Mouse (Mus musculus) G1E (cell line): ENCODE results near the gene Cdsn.

ENCODE experiments used
- CTCF ChIP-seq: IDR thresholded peaks from 2 replicates; pipeline ENCODE4 v1.5.1; 2012; ENCODE audit warnings: low read depth, low read length, inconsistent platforms, mixed read lengths
- GATA1 ChIP-seq: IDR thresholded peaks from 2 replicates; pipeline ENCODE4 v1.6.1; 2012; ENCODE audit warnings: borderline replicate concordance, low read length, inconsistent platforms, mixed read lengths
- POLR2AphosphoS5 ChIP-seq: IDR thresholded peaks from 2 replicates; pipeline ENCODE4 v1.6.1; 2012; ENCODE audit warnings: low read depth, low read length, inconsistent platforms; ENCODE audit not compliant: insufficient replicate concordance

DNA sequence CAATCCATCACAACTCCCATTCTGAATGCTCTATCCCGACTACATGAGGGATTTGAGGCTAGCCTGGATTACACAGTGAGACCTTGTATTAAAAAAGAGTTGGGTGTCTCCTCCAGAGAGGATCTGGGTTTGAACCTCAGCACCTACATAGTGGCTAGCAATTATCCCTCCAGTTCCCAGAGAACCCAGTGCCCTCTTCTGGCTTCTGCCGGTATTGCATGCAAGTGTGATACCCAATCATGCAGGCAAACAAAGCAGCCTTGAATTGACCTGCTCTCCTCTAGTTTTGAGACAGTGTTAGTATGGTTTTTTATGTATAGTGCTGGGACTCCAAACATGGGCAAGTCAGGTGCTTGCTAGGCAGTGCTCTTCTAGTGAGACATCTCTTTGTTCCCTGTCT, 38.0 kb upstream of the Cdsn start:
- TF ChIP-seq CTCF (peak; percentile 89), POLR2AphosphoS5 (no peak), GATA1 (no peak)
